Mouse (Mus musculus) lung, postnatal 14 days (tissue): Measurements from ENCODE around the gene Mmadhc.

ENCODE experiments used
- DNase-seq: peaks from one replicate; pipeline ENCODE4 v3.0.0; 2021

Mmadhc gene

GRCm38 (mm10) chr2:50264059-50264458 lies 32.5 kb downstream of the Mmadhc start:
- no peak for DNase-seq

GRCm38 (mm10) chr2:50254955-50255354 lies 41.6 kb downstream of the Mmadhc start:
- no peak for DNase-seq

GRCm38 (mm10) chr2:50248551-50248950 lies 48.0 kb downstream of the Mmadhc start:
- no peak for DNase-seq

GRCm38 (mm10) chr2:50233491-50233890 lies 63.1 kb downstream of the Mmadhc start:
- no peak for DNase-seq
